Mouse (Mus musculus) G1E (cell line): Measurements from ENCODE around the gene Churc1. TPM values are rescaled to one million over a fixed set of nuclear protein-coding genes. Genes with fewer than 3 reads are reported as not detected.

Source experiments
- ATAC-seq: 2 replicates; pipeline ENCODE4 v1.8.0; 2016; ENCODE audit warnings: mild to moderate bottlenecking; ENCODE audit not compliant: insufficient number of reproducible peaks, poor library complexity, low FRiP score, severe bottlenecking; ENCODE audit errors: extremely low read depth
- DNase-seq: peaks from one replicate; pipeline ENCODE4 v3.0.0; 2012; ENCODE audit warnings: low spot score
- H3K27me3 ChIP-seq: 2 replicates; pipeline ENCODE4 v1.6.1; 2012; ENCODE audit warnings: mild to moderate bottlenecking, low read length, inconsistent platforms; ENCODE audit not compliant: insufficient read depth
- H3K36me3 ChIP-seq: replicated peaks from 2 replicates; pipeline ENCODE3; 2012; ENCODE audit warnings: mild to moderate bottlenecking, inconsistent platforms
- H3K4me1 ChIP-seq: 2 replicates; pipeline ENCODE4 v1.6.1; 2012; ENCODE audit warnings: low read depth, low read length, inconsistent platforms, mixed read lengths; ENCODE audit not compliant: insufficient read depth
- H3K4me3 ChIP-seq: 2 replicates; pipeline ENCODE4 v1.5.1; 2012; ENCODE audit warnings: low read depth, mild to moderate bottlenecking, inconsistent platforms, low read length, moderate library complexity, mixed read lengths
- H3K9me3 ChIP-seq: replicated peaks from 2 replicates; pipeline ENCODE4 v1.6.1; 2012; ENCODE audit warnings: inconsistent platforms
- CTCF ChIP-seq: IDR thresholded peaks from 2 replicates; pipeline ENCODE4 v1.5.1; 2012; ENCODE audit warnings: low read depth, low read length, inconsistent platforms, mixed read lengths
- GATA1 ChIP-seq: IDR thresholded peaks from 2 replicates; pipeline ENCODE4 v1.6.1; 2012; ENCODE audit warnings: borderline replicate concordance, low read length, inconsistent platforms, mixed read lengths
- GATA2 ChIP-seq: IDR thresholded peaks from 2 replicates; pipeline ENCODE4 v1.6.1; 2012; ENCODE audit warnings: low read depth, low read length, inconsistent platforms, borderline replicate concordance
- POLR2AphosphoS5 ChIP-seq: IDR thresholded peaks from 2 replicates; pipeline ENCODE4 v1.6.1; 2012; ENCODE audit warnings: low read depth, low read length, inconsistent platforms; ENCODE audit not compliant: insufficient replicate concordance
- TAL1 ChIP-seq: conservative IDR thresholded peaks from 2 replicates; pipeline ENCODE4 v1.6.1; 2012; ENCODE audit warnings: low read depth, low read length, inconsistent platforms, mixed read lengths
- polyA plus RNA-seq: library from polyadenylated mRNA; stranded (reverse); fragments of >175 nt; gene quantifications from 2 replicates; pipeline ENCODE4 v1.2.3, GENCODE M21; 2012
- total RNA-seq, 2 experiments: library from RNA; stranded (forward) in 1 of 2; stranded (reverse) in 1 of 2; fragments of 200-1000 nt in 1 of 2; fragments of >200 nt in 1 of 2; fragmentation: Nextera tagmentation in 1 of 2; gene quantifications; 2 replicates each; pipeline ENCODE4 v1.2.3; 2014 to 2017

Gene Churc1
- total and polyA plus RNA-seq, 3 experiments: 8.0 to 123 (median 46.1) TPM

DNA sequence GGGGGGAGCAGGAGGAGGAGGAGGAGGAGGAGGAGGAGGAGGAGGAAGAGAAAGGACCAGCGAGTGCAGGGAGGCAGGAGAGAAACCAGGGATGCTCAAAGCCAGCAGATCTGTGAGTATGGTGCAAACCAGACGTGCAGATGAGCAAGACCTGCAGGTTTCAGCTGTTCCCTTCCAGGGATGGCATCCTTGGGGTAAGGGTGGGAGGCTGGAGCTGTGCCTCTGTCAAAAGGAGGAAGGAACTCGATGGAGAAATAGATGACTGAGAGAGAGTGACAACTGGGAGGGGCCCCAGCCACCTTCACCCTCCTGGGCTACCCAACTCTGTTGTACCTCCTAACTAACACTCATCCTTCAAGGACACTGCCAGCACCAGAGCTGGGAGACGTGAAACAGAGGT lies 51.4 kb downstream of the Churc1 start:
- no peak for TF ChIP-seq CTCF
- TF ChIP-seq TAL1: no peak
- no peak for TF ChIP-seq GATA1
- no peak for TF ChIP-seq POLR2AphosphoS5
- no peak for TF ChIP-seq GATA2
- no peaks in the 10 kb centered on the region for H3K36me3 ChIP-seq
- H3K9me3 ChIP-seq: no peaks in the 10 kb centered on the region
- DNase-seq (no peak), ATAC-seq (no peak)
- peaks cover 87% of the 10 kb centered on the region for H3K27me3 ChIP-seq
- H3K4me3 ChIP-seq: no peak overlapping the region
- H3K4me1 ChIP-seq: peaks cover 5% of the 10 kb centered on the region; the same call in 1 of the 2 replicates

DNA sequence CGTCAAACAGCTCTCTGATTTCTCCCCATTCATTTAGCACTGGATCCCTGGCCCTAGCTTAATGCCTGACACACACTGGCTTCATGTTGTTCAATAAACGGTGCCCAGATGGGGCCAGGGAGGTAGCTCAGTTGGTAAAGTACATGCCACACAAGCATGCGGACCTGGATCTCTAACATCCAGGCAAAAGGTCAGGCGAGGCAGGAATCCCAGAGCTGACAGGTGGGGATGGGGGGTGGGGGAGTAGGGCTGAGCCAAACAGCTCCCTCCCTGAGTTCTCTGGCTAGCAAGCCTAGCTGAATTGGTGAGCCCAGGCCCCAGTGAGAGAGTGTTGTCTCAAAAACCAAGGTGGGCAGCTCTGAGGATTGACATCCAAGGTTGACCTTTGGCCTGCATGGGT lies 51.8 kb downstream of the Churc1 start:
- ATAC-seq: no peak
- H3K9me3 ChIP-seq: peaks cover 4% of the 10 kb centered on the region
- TF ChIP-seq GATA2 (no peak), GATA1 (no peak), CTCF (no peak), TAL1 (no peak), POLR2AphosphoS5 (no peak)
- H3K36me3 ChIP-seq: no peaks in the 10 kb centered on the region
- no peak overlapping the region for H3K4me3 ChIP-seq
- peaks cover 92% of the 10 kb centered on the region for H3K27me3 ChIP-seq
- H3K4me1 ChIP-seq: peaks cover 5% of the 10 kb centered on the region; the same call in 1 of the 2 replicates
- DNase-seq: no peak

DNA sequence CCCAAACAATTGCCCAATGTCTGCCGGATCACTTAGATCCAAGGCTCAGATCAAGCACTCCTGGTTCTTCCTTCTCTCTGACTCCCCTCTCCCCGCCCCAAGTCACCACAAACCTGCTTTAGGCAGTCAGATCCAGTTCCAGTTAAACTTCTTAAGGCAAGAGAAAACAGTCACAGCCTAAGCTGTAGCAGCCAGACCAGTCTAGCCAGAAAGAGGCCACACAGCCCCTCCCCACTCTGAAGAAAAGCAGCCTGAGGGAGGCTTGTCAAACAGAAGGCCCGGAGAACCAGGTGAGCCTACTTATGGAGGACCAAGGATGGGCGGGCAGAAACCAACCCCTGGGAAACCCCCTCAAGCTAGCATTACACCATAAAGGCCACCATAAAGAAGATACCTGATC lies 52.8 kb downstream of the Churc1 start:
- Histone ChIP-seq H3K4me3 (no peak overlapping the region), H3K9me3 (peaks cover 10% of the 10 kb centered on the region), H3K27me3 (peaks cover 93% of the 10 kb centered on the region), H3K4me1 (peaks cover 5% of the 10 kb centered on the region; the same call in 1 of the 2 replicates), H3K36me3 (no peaks in the 10 kb centered on the region)
- TF ChIP-seq POLR2AphosphoS5 (no peak), TAL1 (no peak), GATA2 (no peak), CTCF (no peak), GATA1 (no peak)
- ATAC-seq: no peak
- no peak for DNase-seq

DNA sequence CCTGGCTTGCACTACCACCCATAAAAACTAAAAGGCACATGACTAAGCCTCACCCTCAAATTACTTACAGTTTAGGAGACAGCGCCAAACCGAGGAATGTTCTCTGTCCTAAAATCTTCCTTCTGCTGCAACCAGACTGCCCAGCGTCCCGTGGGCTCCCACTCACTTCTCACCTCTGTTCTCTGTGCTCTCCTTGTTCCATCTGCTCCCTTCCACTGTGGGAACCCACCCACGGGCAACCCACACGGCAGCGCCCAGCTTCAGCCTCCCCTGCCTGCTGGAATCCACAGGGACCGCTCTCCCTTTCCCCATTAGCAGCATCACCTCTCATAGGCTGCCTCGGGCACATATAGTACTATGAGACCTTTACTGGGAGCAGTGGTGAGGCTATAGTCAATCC lies 53.6 kb downstream of the Churc1 start:
- DNase-seq (no peak), ATAC-seq (no peak)
- TF ChIP-seq POLR2AphosphoS5: no peak
- TF ChIP-seq TAL1: no peak
- no peak for TF ChIP-seq GATA2
- TF ChIP-seq CTCF: no peak
- no peak for TF ChIP-seq GATA1
- Histone ChIP-seq H3K27me3 (peaks cover 95% of the 10 kb centered on the region), H3K4me3 (no peak overlapping the region), H3K36me3 (no peaks in the 10 kb centered on the region), H3K4me1 (0 out of 2 replicates have a peak, but pooled peaks cover 2% of the 10 kb centered on the region), H3K9me3 (peaks cover 10% of the 10 kb centered on the region)

DNA sequence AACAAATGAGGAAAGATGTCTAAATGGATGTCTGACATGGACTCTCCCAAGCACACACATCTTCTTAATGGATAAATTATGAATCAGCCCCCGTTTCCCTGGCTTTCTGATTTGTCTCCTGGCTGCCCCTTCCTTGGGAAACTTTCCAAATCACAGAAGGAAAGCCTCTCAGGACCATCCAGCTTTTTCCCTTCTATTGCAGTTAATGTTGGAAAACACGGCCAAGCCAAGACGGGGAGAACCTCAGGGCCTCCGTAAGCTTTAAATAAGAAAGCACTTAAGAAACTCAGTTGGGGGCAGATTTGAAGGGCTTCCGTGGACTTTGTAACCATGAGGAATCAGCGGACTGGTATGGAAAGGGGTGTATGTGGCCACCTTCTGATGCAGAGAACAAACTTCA lies 54.5 kb downstream of the Churc1 start:
- TF ChIP-seq GATA2 (no peak), GATA1 (no peak), POLR2AphosphoS5 (no peak), CTCF (no peak), TAL1 (no peak)
- H3K9me3 ChIP-seq: peaks cover 10% of the 10 kb centered on the region
- peaks cover 95% of the 10 kb centered on the region for H3K27me3 ChIP-seq
- DNase-seq (no peak), ATAC-seq (no peak)
- H3K4me1 ChIP-seq: 0 out of 2 replicates have a peak, but pooled peaks cover 2% of the 10 kb centered on the region
- H3K4me3 ChIP-seq: no peak overlapping the region
- H3K36me3 ChIP-seq: no peaks in the 10 kb centered on the region

DNA sequence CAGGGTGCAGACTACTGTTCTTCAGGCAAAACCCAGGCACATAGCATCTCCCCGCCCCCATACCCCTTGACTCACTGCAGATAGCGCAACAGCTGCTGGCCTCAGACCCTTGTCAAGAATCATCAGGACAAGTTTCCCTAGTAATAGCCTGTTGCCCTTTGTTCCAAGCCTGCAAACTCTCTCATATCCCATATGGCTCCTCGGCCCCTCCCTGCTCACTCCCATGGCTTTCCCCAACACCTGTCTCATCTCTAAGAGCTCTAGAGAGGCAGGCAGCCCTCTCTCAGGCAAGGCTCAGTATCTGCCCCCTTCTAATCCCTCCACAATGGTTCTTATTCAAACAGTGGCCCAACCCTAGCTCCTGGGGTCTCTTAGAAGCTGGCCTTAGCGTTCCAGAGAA lies 55.3 kb downstream of the Churc1 start:
- Histone ChIP-seq H3K36me3 (no peaks in the 10 kb centered on the region), H3K9me3 (peaks cover 10% of the 10 kb centered on the region), H3K4me1 (0 out of 2 replicates have a peak, but pooled peaks cover 2% of the 10 kb centered on the region), H3K27me3 (peaks cover 96% of the 10 kb centered on the region), H3K4me3 (no peak overlapping the region)
- TF ChIP-seq GATA2 (no peak), POLR2AphosphoS5 (no peak), TAL1 (no peak), GATA1 (no peak), CTCF (no peak)
- ATAC-seq (no peak), DNase-seq (no peak)
